Mouse (Mus musculus) embryonic fibroblast, embryonic 13.5 days (primary cell): ENCODE data around the gene Lekr1.

Experiments used
- CTCF ChIP-seq: IDR thresholded peaks from 2 replicates; pipeline ENCODE4 v1.5.1; 2011; ENCODE audit warnings: mild to moderate bottlenecking, control low read depth, low read length, moderate library complexity, borderline replicate concordance; ENCODE audit not compliant: insufficient read depth
- POLR2A ChIP-seq: IDR thresholded peaks from 2 replicates; pipeline ENCODE4 v1.6.1; 2011; ENCODE audit warnings: low read depth, mild to moderate bottlenecking, control low read depth, low read length, moderate library complexity

GRCm38 (mm10) chr3:65673725-65674124 is 7.7 kb downstream of the Lekr1 start:
- no peak for TF ChIP-seq POLR2A
- no peak for TF ChIP-seq CTCF
